Mouse (Mus musculus): ENCODE data around the gene Slc26a10. TPM values are rescaled to one million over a fixed set of nuclear protein-coding genes. Genes with fewer than 3 reads are reported as not detected.

The Slc26a10 gene
- polyA plus RNA-seq, 2 experiments = 1.3 to 1.7 TPM

DNA sequence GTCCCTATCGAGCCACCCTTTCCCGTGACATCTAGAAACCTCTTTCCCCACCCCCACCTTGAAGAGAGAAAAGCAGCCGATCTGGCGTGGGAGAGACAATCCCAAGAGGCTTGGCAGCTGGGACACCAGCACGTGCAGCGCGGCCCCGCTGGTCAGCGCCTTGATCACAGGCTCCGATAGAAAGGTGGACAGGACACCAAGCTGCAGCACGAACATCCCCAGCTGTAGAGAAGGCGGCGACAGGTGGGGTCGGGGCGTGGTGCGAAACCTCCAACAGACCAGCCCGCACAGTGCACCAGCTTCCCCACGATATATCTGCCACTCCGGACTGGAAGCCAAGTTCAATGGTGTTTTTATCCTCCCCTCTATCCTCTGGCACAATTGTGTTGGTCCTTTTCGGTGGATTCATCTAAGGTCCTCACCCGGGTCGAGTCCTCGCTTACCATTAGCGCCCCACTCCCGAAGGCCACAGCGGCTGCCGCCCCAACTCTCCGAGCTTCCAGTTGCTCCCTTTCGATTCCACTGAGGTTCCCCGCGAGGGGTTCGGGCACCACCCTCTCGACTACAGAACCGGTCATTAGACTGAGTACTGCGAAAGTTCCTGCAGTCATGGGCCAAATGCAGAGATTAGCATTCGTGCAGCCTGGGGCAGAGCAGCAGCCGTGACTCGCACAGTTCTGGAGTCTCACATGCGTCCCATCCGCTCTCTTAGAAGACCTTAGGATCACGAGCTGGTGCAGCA is 2.0 kb downstream of the Slc26a10 start:
- DNase-seq (ENCODE audit: low read depth in 3 of 3, low spot score in 3 of 3) = no peak
- H3K9ac ChIP-seq (replicated peaks) = 0 out of 2 replicates have a peak overlapping the region, but pooled peaks have one; percentile 9
- peak overlapping the region; percentile 20 to 43 for H3K4me3 ChIP-seq (ENCODE audit: insufficient read depth in 1 of 2, low read depth in 2 of 2, low read length in 2 of 2)
- peak overlapping the region; percentile 67 for H3K4me2 ChIP-seq (ENCODE audit: low read depth)
- 3% methylated on average over 41 of the region's 41 CpGs for WGBS (ENCODE audit: insufficient replicate concordance)
- peaks cover 11% of the 10 kb centered on the region in 2 experiments for H3K4me1 ChIP-seq (replicated peaks; ENCODE audit: control insufficient read depth in 2 of 2, insufficient read depth in 2 of 2, low read length in 1 of 2)
- no peak for ATAC-seq (ENCODE audit: insufficient read depth)
- peaks cover 46% of the 10 kb centered on the region for H3K27me3 ChIP-seq (ENCODE audit: control insufficient read depth, insufficient read depth, low read length)
- TF ChIP-seq CTCF (IDR thresholded peaks at IDR 0.05; ENCODE audit: low read depth) = no peak
- no peak for TF ChIP-seq EP300 (IDR thresholded peaks at IDR 0.05; ENCODE audit: low read depth)
- H3K36me3 ChIP-seq (replicated peaks; ENCODE audit: control insufficient read depth, insufficient read depth, low read depth) = no peaks in the 10 kb centered on the region
- H3K27ac ChIP-seq = no peak overlapping the region
- no peaks in the 10 kb centered on the region for H3K9me3 ChIP-seq (ENCODE audit: control insufficient read depth, low read length)

DNA sequence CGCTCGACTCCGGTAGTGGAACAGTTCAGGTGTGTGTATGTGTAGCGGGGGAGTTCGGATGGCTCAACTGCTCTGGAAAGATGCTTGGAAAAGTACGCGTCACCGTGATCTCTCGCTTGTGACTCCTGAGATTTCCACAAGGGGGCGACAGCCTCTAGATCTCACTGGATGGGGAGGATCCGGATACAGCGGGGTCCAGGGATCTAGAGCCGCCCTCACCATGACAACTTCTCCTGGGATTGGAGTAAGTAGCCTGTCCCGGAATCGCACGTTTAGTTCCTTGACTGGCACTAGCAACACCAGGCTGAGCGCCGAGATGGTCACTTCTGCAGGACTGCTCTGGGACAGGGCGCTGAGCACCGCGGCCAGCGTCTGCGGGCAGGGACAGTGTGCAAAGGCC is 2.7 kb downstream of the Slc26a10 start:
- H3K36me3 ChIP-seq (replicated peaks; ENCODE audit: control insufficient read depth, insufficient read depth, low read depth) = no peaks in the 10 kb centered on the region
- no peak overlapping the region for H3K27ac ChIP-seq
- H3K27me3 ChIP-seq (ENCODE audit: control insufficient read depth, insufficient read depth, low read length) = peaks cover 46% of the 10 kb centered on the region
- H3K4me3 ChIP-seq (ENCODE audit: insufficient read depth in 1 of 2, low read depth in 2 of 2, low read length in 2 of 2) = peak overlapping the region; percentile 20 to 43
- H3K4me2 ChIP-seq (ENCODE audit: low read depth) = peak overlapping the region; percentile 67
- peaks cover 11% of the 10 kb centered on the region in 2 experiments for H3K4me1 ChIP-seq (replicated peaks; ENCODE audit: control insufficient read depth in 2 of 2, insufficient read depth in 2 of 2, low read length in 1 of 2)
- WGBS (ENCODE audit: insufficient replicate concordance) = 2% methylated on average over 23 of the region's 23 CpGs
- DNase-seq (ENCODE audit: low read depth in 3 of 3, low spot score in 3 of 3) = no peak
- 0 out of 2 replicates have a peak overlapping the region, but pooled peaks have one; percentile 9 for H3K9ac ChIP-seq (replicated peaks)
- ATAC-seq (ENCODE audit: insufficient read depth) = peak; percentile 52
- no peaks in the 10 kb centered on the region for H3K9me3 ChIP-seq (ENCODE audit: control insufficient read depth, low read length)
- TF ChIP-seq EP300 (IDR thresholded peaks at IDR 0.05; ENCODE audit: low read depth) (no peak), CTCF (IDR thresholded peaks at IDR 0.05; ENCODE audit: low read depth) (peak; percentile 95)

DNA sequence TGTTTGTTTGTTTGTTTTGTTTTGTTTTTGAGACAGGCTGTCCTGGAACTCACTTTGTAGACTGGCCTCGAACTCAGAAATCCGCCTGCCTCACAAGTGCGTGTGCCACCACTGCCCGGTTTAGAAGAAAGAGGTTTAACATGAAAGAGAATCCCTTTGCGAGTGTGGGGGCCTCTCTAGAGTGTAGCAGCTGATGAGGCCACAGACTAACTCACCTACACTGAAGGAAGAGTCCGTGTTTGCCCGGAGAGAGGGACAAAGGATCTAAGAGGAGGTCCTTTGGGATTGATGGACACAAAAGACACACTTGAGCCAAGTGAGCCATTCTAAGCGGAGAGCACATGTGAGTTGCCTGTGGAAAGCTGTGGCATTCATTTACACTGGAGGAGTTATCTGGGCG is 3.2 kb downstream of the Slc26a10 start:
- Histone ChIP-seq H3K36me3 (replicated peaks; ENCODE audit: control insufficient read depth, insufficient read depth, low read depth) (no peaks in the 10 kb centered on the region), H3K27me3 (ENCODE audit: control insufficient read depth, insufficient read depth, low read length) (peaks cover 46% of the 10 kb centered on the region), H3K9me3 (ENCODE audit: control insufficient read depth, low read length) (no peaks in the 10 kb centered on the region), H3K27ac (no peak overlapping the region), H3K9ac (replicated peaks) (0 out of 2 replicates have a peak overlapping the region, but pooled peaks have one; percentile 13), H3K4me3 (ENCODE audit: insufficient read depth in 1 of 2, low read depth in 2 of 2, low read length in 2 of 2) (no peak overlapping the region), H3K4me1 (replicated peaks; ENCODE audit: control insufficient read depth in 2 of 2, insufficient read depth in 2 of 2, low read length in 1 of 2) (peaks cover 11% of the 10 kb centered on the region in 2 experiments), H3K4me2 (ENCODE audit: low read depth) (peak overlapping the region; percentile 67)
- TF ChIP-seq EP300 (IDR thresholded peaks at IDR 0.05; ENCODE audit: low read depth) (no peak), CTCF (IDR thresholded peaks at IDR 0.05; ENCODE audit: low read depth) (no peak)
- WGBS (ENCODE audit: insufficient replicate concordance) = 20% methylated on average over 9 of the region's 9 CpGs
- ATAC-seq (ENCODE audit: insufficient read depth) (no peak), DNase-seq (ENCODE audit: low read depth in 3 of 3, low spot score in 3 of 3) (no peak)

DNA sequence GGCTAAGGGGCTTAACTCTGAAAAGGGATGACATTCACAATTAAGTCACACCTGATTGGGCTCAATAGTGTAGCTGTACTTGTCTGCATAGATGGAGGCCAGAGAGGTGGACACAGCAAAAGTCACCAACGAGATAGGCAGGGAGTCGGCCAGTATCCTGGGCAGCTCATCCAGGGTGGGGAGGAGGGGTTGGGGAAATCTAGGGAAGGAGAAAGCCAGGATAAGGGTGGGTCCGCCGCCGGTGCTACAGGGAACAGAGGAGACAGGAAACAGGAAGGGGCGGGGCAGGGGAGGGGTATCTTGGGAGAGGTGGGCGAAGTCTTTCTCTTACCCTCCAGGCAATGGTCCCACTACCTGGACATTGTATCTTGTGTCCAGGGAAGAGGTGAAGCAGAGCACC is 3.7 kb downstream of the Slc26a10 start:
- no peaks in the 10 kb centered on the region for H3K9me3 ChIP-seq (ENCODE audit: control insufficient read depth, low read length)
- H3K27ac ChIP-seq = no peak overlapping the region
- DNase-seq (ENCODE audit: low read depth in 3 of 3, low spot score in 3 of 3) (no peak), ATAC-seq (ENCODE audit: insufficient read depth) (no peak)
- H3K4me1 ChIP-seq (replicated peaks; ENCODE audit: control insufficient read depth in 2 of 2, insufficient read depth in 2 of 2, low read length in 1 of 2) = peaks cover 11% of the 10 kb centered on the region in 2 experiments
- peak overlapping the region; percentile 67 for H3K4me2 ChIP-seq (ENCODE audit: low read depth)
- peaks cover 46% of the 10 kb centered on the region for H3K27me3 ChIP-seq (ENCODE audit: control insufficient read depth, insufficient read depth, low read length)
- TF ChIP-seq CTCF (IDR thresholded peaks at IDR 0.05; ENCODE audit: low read depth) = no peak
- TF ChIP-seq EP300 (IDR thresholded peaks at IDR 0.05; ENCODE audit: low read depth) = no peak
- no peaks in the 10 kb centered on the region for H3K36me3 ChIP-seq (replicated peaks; ENCODE audit: control insufficient read depth, insufficient read depth, low read depth)
- 5% methylated on average over 7 of the region's 7 CpGs for WGBS (ENCODE audit: insufficient replicate concordance)
- H3K4me3 ChIP-seq (ENCODE audit: insufficient read depth in 1 of 2, low read depth in 2 of 2, low read length in 2 of 2) = no peak overlapping the region
- no peak overlapping the region for H3K9ac ChIP-seq (replicated peaks)

DNA sequence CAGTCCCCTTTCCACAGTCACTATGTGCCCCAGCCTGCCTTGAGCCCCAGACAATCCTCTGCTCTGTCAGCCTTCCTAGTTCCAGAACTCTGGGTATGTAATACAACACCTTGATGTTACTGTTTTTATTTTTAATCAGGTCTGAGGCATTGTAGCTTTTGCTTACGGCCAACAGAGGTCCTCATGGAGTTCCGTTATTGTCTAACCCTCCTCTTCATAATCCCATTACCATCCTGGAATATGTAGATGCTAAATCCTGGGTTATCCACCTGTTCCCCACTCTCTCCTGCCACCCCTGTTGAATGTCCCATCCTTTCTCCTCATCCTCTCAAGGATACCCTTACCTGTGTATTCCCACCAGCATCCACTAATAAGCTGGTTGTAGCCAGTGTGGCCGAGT is 4.2 kb downstream of the Slc26a10 start:
- Histone ChIP-seq H3K9me3 (ENCODE audit: control insufficient read depth, low read length) (no peaks in the 10 kb centered on the region), H3K36me3 (replicated peaks; ENCODE audit: control insufficient read depth, insufficient read depth, low read depth) (no peaks in the 10 kb centered on the region), H3K27ac (no peak overlapping the region), H3K4me3 (ENCODE audit: insufficient read depth in 1 of 2, low read depth in 2 of 2, low read length in 2 of 2) (no peak overlapping the region), H3K9ac (replicated peaks) (no peak overlapping the region), H3K27me3 (ENCODE audit: control insufficient read depth, insufficient read depth, low read length) (peaks cover 45% of the 10 kb centered on the region), H3K4me1 (replicated peaks; ENCODE audit: control insufficient read depth in 2 of 2, insufficient read depth in 2 of 2, low read length in 1 of 2) (peaks cover 11% of the 10 kb centered on the region in 2 experiments), H3K4me2 (ENCODE audit: low read depth) (no peak overlapping the region)
- TF ChIP-seq CTCF (IDR thresholded peaks at IDR 0.05; ENCODE audit: low read depth) = no peak
- 32% methylated on average over 3 of the region's 3 CpGs for WGBS (ENCODE audit: insufficient replicate concordance)
- no peak for DNase-seq (ENCODE audit: low read depth in 3 of 3, low spot score in 3 of 3)
- no peak for ATAC-seq (ENCODE audit: insufficient read depth)
